Mouse (Mus musculus) lung, postnatal 0 days (tissue): ENCODE data around the gene Prpf40a. TPM values are rescaled to one million over a fixed set of nuclear protein-coding genes. Genes with fewer than 3 reads are reported as not detected.

Source experiments
- ATAC-seq: fragments of 200-750 bp; cut with Nextera tagmentation; 2 replicates; pipeline ENCODE4 v1.8.0; 2017; ENCODE audit warnings: moderate library complexity
- DNase-seq: peaks from one replicate; pipeline ENCODE4 v3.0.0-alpha.2; 2016; ENCODE audit warnings: low spot score
- H3K27ac ChIP-seq: fragments of 300-500 bp; sonication (generic); 2 replicates; pipeline ENCODE4 v1.5.1; 2014; ENCODE audit warnings: antibody characterized with exemption, mild to moderate bottlenecking, low read length, mixed read lengths
- H3K27me3 ChIP-seq: fragments of 300-500 bp; sonication (generic); replicated peaks from 2 replicates; pipeline ENCODE4 v1.6.1; 2014; ENCODE audit warnings: low read length, mixed read lengths; ENCODE audit not compliant: insufficient read depth
- H3K36me3 ChIP-seq: fragments of 300-500 bp; sonication (generic); 2 replicates; pipeline ENCODE4 v1.6.1; 2014; ENCODE audit warnings: low read length, mixed read lengths; ENCODE audit not compliant: insufficient read depth
- H3K4me1 ChIP-seq: fragments of 300-500 bp; sonication (generic); 2 replicates; pipeline ENCODE4 v1.6.1; 2014; ENCODE audit warnings: antibody characterized with exemption, low read depth, low read length, mixed read lengths; ENCODE audit not compliant: insufficient read depth
- H3K4me2 ChIP-seq: fragments of 300-500 bp; sonication (generic); replicated peaks from 2 replicates; pipeline ENCODE4 v1.6.1; 2014; ENCODE audit warnings: low read depth, mild to moderate bottlenecking, low read length, moderate library complexity, mixed read lengths
- H3K4me3 ChIP-seq: fragments of 300-500 bp; sonication (generic); 2 replicates; pipeline ENCODE4 v1.5.1; 2014; ENCODE audit warnings: low read depth, low read length
- H3K9ac ChIP-seq: fragments of 300-500 bp; sonication (generic); replicated peaks from 2 replicates; pipeline ENCODE4 v1.6.1; 2014; ENCODE audit warnings: low read depth, mild to moderate bottlenecking
- H3K9me3 ChIP-seq: fragments of 300-500 bp; sonication (generic); 2 replicates; pipeline ENCODE4 v1.6.1; 2016; ENCODE audit warnings: low read length, mixed read lengths
- CTCF ChIP-seq: IDR thresholded peaks from 2 replicates; pipeline ENCODE4 v1.5.1; 2016; ENCODE audit warnings: antibody characterized with exemption, mild to moderate bottlenecking
- EP300 ChIP-seq: IDR thresholded peaks from 2 replicates; pipeline ENCODE4 v1.6.1; 2016; ENCODE audit warnings: antibody characterized with exemption, mild to moderate bottlenecking, control low read depth
- WGBS: fragments of 180-500 bp; shearing (Covaris S2); extraction: QIAGEN DNeasy Blood & Tissue Kit; methylation state at CpG from one replicate; pipeline ENCODE4 v1.1.7; 2014; 5-methylcytosine and 5-hydroxymethylcytosine counted together
- polyA plus RNA-seq: library from polyadenylated mRNA; unstranded; fragments of >200 nt; fragmentation: Nextera tagmentation; extraction: Ambion mirVana; gene quantifications from 2 replicates; pipeline ENCODE4 v1.2.1, GENCODE M21; 2015

Gene Prpf40a
- polyA plus RNA-seq, 1 experiment from 2014 or later: 95.2 TPM

DNA sequence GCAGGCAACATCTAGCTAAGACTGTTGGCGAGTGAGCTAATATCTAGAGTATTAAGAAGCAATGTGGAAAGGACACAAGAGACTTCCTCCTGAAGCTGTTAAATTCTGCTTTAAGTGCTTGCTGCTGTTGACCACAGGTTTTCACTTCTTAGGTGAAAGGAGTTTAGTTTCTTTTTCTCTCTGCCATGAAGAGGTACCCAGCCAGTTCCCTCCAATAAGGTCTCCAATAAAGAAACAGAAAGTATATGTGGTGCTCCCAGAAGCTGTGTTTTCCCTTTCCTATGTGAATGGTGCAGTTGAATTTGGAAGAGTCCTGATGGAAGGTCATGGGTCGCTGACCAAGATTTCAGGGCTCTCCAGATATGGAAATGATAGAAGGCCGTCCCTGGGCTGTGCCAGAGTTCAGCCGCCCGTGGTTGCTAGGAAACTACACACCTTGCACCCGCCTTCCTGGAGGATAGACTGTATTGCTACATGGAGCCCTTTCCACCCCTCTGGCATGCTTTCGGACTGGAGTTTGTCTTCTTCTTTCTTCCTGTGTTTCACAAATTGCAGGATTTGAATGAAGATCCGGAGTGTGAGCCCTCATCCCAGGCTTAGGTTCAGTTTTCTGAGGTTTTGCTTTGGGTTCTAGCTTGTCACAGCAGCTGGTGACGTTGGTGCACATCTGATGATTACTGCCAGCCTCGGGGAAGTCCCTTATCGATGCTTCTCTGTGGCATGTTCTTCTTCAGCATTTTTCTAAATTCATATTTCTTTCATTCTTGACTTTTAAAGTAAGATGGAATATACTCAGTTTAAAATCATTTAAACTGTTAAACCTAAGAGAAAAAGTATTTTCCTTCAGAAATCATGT lies 89.0 kb downstream of the Prpf40a start:
- Histone ChIP-seq H3K9me3 (no peaks in the 10 kb centered on the region), H3K9ac (no peak overlapping the region), H3K4me1 (no peaks in the 10 kb centered on the region), H3K4me2 (no peak overlapping the region), H3K4me3 (no peak overlapping the region), H3K27me3 (no peaks in the 10 kb centered on the region), H3K27ac (no peak overlapping the region), H3K36me3 (no peaks in the 10 kb centered on the region; the same call in 1 of the 2 replicates)
- no peak for DNase-seq
- 78% methylated on average over 11 of the region's 11 CpGs for WGBS
- ATAC-seq: no peak
- TF ChIP-seq CTCF: no peak
- no peak for TF ChIP-seq EP300

DNA sequence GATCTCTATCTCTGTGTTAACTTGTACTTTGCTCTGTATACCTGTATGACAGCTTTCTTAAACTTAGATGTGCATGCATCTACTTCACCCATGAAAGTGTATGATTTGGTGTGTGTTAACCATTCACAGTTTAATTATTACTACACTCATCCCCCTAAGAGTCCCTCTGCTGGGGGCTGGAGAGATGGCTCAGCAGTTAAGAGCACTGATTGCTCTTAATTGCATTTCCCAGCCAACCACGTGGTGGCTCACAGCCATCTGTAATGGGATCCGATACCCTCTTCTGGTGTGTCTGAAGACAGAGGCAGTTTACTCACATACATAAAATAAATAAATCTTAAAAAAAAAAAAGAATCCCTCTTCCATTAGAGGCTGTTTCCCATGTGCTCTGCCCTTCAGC lies 91.0 kb downstream of the Prpf40a start:
- H3K27me3 ChIP-seq: no peaks in the 10 kb centered on the region
- no peaks in the 10 kb centered on the region for H3K4me1 ChIP-seq
- H3K4me2 ChIP-seq: no peak overlapping the region
- TF ChIP-seq EP300 (no peak), CTCF (no peak)
- no peak overlapping the region for H3K9ac ChIP-seq
- DNase-seq (no peak), ATAC-seq (no peak)
- no peak overlapping the region for H3K27ac ChIP-seq
- no peaks in the 10 kb centered on the region; the same call in 1 of the 2 replicates for H3K36me3 ChIP-seq
- no peaks in the 10 kb centered on the region for H3K9me3 ChIP-seq
- no peak overlapping the region for H3K4me3 ChIP-seq
- 46% methylated on average over 2 of the region's 2 CpGs for whole genome bisulfite sequencing

DNA sequence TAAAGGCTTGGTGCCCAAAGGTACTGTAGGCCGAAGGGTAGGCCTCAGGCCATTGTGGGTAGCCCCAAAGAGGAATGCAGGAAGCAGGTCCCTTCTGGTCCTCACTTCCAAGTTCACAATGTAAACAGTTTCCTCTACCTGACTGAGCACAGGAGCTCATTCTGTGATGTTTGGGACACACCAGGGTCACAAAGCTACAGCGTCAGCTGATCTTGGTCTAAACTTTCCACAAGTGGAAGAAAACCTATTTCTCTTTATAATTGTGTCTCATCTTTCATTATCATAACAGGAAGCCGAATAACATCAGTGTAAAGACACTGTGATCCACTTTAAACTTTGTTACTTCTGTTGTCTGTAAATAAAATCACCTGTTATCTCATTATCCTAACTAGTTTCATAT lies 95.6 kb downstream of the Prpf40a start:
- Histone ChIP-seq H3K4me1 (no peaks in the 10 kb centered on the region), H3K27me3 (no peaks in the 10 kb centered on the region), H3K9me3 (no peaks in the 10 kb centered on the region), H3K9ac (no peak overlapping the region), H3K36me3 (no peaks in the 10 kb centered on the region), H3K27ac (no peak overlapping the region), H3K4me3 (no peak overlapping the region), H3K4me2 (no peak overlapping the region)
- no peak for ATAC-seq
- DNase-seq: no peak
- WGBS: 90% methylated on average over 3 of the region's 3 CpGs
- TF ChIP-seq CTCF (no peak), EP300 (no peak)

GRCm38 (mm10) chr2:53095031-53095430 lies 96.1 kb downstream of the Prpf40a start:
- no peaks in the 10 kb centered on the region for H3K9me3 ChIP-seq
- no peak overlapping the region for H3K4me3 ChIP-seq
- H3K36me3 ChIP-seq: no peaks in the 10 kb centered on the region
- H3K27me3 ChIP-seq: no peaks in the 10 kb centered on the region
- no peaks in the 10 kb centered on the region for H3K4me1 ChIP-seq
- ATAC-seq (no peak), DNase-seq (no peak)
- TF ChIP-seq CTCF: no peak
- no peak for TF ChIP-seq EP300
- H3K27ac ChIP-seq: no peak overlapping the region
- H3K9ac ChIP-seq: no peak overlapping the region
- WGBS: 92% methylated on average over 9 of the region's 9 CpGs
- H3K4me2 ChIP-seq: no peak overlapping the region

GRCm38 (mm10) chr2:53088744-53089143 lies 102.3 kb downstream of the Prpf40a start:
- no peaks in the 10 kb centered on the region for H3K4me1 ChIP-seq
- TF ChIP-seq EP300 (no peak), CTCF (no peak)
- H3K4me3 ChIP-seq: no peak overlapping the region
- H3K9ac ChIP-seq: no peak overlapping the region
- ATAC-seq: no peak
- no peak overlapping the region for H3K27ac ChIP-seq
- no peaks in the 10 kb centered on the region for H3K36me3 ChIP-seq
- WGBS: 83% methylated on average over 3 of the region's 3 CpGs
- H3K27me3 ChIP-seq: no peaks in the 10 kb centered on the region
- no peak for DNase-seq
- no peak overlapping the region for H3K4me2 ChIP-seq
- H3K9me3 ChIP-seq: no peaks in the 10 kb centered on the region

DNA sequence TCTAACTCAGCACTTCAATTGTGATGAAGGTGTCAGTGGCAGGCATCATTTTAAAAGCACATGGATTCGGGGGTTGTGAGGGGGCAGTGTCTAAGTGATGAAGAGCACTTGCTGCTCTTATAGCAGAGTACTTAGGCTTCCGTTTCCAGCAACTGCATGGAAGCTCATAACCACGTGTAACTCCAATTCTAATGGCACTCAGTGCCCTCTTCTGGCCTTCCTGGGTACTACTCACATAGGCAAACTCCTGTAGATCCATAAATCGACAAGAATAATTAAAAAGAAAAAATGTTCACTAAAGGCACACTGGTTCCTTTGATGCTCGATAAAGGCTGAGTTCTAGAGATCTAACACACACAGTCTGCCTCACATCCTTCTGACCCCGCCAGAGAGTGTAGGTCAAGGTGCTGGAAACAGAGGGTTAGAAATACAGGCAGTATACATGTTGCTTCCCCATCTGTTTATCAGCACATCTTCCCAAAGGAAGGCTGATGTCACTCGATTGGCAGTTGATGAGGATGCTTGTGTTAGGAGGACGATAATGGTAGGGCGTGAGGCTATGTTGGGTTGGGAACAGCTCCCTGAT lies 105.4 kb downstream of the Prpf40a start:
- Histone ChIP-seq H3K4me1 (no peaks in the 10 kb centered on the region), H3K4me3 (no peak overlapping the region), H3K9me3 (no peaks in the 10 kb centered on the region), H3K4me2 (no peak overlapping the region), H3K27me3 (no peaks in the 10 kb centered on the region), H3K9ac (no peak overlapping the region), H3K27ac (no peak overlapping the region), H3K36me3 (no peaks in the 10 kb centered on the region)
- DNase-seq (peak; percentile 62), ATAC-seq (peak; percentile 48; the same call in 1 of the 2 replicates)
- TF ChIP-seq CTCF: peak; percentile 85
- no peak for TF ChIP-seq EP300
- 46% methylated on average over 9 of the region's 9 CpGs for WGBS

Other genes with a start within 250 kb of the Prpf40a start
- gene Arl6ip6, start 442 bp upstream of the Prpf40a start, polyA plus RNA-seq: 29.8 and 31.7 TPM in 2 replicates